8 mouse cellular contexts compared by ENCODE assay signal in the genomic region with DNA sequence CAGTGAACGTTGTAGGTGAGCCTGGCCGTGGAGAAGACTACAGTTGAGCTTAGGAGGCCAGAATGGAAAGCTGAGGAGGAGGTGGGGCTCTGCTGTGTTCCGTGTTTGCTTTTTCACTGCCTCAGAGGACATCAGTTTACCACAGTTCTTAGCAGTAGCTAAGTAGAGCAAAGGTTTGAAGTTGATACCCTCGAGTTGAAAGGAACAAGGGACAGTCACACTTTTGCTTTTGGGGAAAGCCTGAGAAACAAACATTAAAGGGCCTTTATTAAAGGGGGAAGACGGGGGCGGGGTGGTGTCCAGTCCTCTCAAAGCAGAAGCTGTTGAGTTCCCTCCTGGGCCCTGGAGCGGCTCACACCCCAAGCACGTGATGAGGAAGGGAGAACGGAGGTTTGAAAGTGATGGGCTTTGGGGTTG. TPM values are rescaled to one million over a fixed set of nuclear protein-coding genes. Genes with fewer than 3 reads are reported as not detected.
DNase-seq lines count a peak whose midpoint lies in the region; ATAC-seq and TF ChIP-seq lines count a peak whose summit lies in the region.

No protein-coding gene starts in this region.

- no peak overlapping the region for H3K9ac ChIP-seq in forebrain, postnatal 0 days
- peak overlapping the region; percentile 64; the same call in 1 of the 2 replicates for H3K9ac ChIP-seq in limb, embryonic 13.5 days
- peak overlapping the region; percentile 58; the same call in 1 of the 2 replicates for H3K9ac ChIP-seq in midbrain, embryonic 12.5 days (replicated peaks)

- peaks cover 59% of the 10 kb centered on the region for H3K27me3 ChIP-seq in E14TG2a.4 (ENCODE audit: insufficient read depth, low read length)
- peaks cover 25% of the 10 kb centered on the region for H3K27me3 ChIP-seq in forebrain, postnatal 0 days (ENCODE audit: insufficient read depth, low read length)
- H3K27me3 ChIP-seq in limb, embryonic 13.5 days = peaks cover 24% of the 10 kb centered on the region
- H3K27me3 ChIP-seq in midbrain, embryonic 12.5 days = peaks cover 47% of the 10 kb centered on the region

- H3K27ac ChIP-seq in forebrain, postnatal 0 days (ENCODE audit: low read depth, low read length) = no peak overlapping the region
- no peak overlapping the region for H3K27ac ChIP-seq in limb, embryonic 13.5 days
- H3K27ac ChIP-seq in midbrain, embryonic 12.5 days (replicated peaks) = no peak overlapping the region

- no peaks in the 10 kb centered on the region for H3K36me3 ChIP-seq in E14TG2a.4 (ENCODE audit: insufficient read depth, low read length)
- no peaks in the 10 kb centered on the region for H3K36me3 ChIP-seq in forebrain, postnatal 0 days (ENCODE audit: insufficient read depth)
- no peaks in the 10 kb centered on the region for H3K36me3 ChIP-seq in limb, embryonic 13.5 days
- no peaks in the 10 kb centered on the region for H3K36me3 ChIP-seq in midbrain, embryonic 12.5 days

- DNase-seq in embryo, embryonic 10.5 days (ENCODE audit: low spot score) = peak; percentile 27
- no peak for DNase-seq in embryo, embryonic 10 days (ENCODE audit: low spot score)
- DNase-seq in forebrain, postnatal 0 days = no peak
- DNase-seq in thymus, postnatal 25 days = peak; percentile 53
- DNase-seq in right cerebral cortex, adult 2 months (ENCODE audit: low spot score in 2 of 2) = no peak

- ATAC-seq in forebrain, postnatal 0 days = no peak
- ATAC-seq in limb, embryonic 13.5 days (ENCODE audit: low FRiP score, low read depth) = 0 out of 2 replicates have a peak, but pooled peaks have one; percentile 6
- ATAC-seq in midbrain, embryonic 12.5 days (ENCODE audit: low FRiP score, low read depth) = peak; percentile 43; the same call in 1 of the 2 replicates

- peak overlapping the region; percentile 77 for H3K4me3 ChIP-seq in E14TG2a.4 (replicated peaks; ENCODE audit: low read length)
- peak overlapping the region; percentile 54 for H3K4me3 ChIP-seq in forebrain, postnatal 0 days (ENCODE audit: low read depth, low read length)
- H3K4me3 ChIP-seq in limb, embryonic 13.5 days = peak overlapping the region; percentile 62
- peak overlapping the region; percentile 56 for H3K4me3 ChIP-seq in midbrain, embryonic 12.5 days

- no peak for TF ChIP-seq CTCF in E14TG2a.4 (conservative IDR thresholded peaks at IDR 0.05; ENCODE audit: low read length)
- no peak for TF ChIP-seq CTCF in forebrain, postnatal 0 days (IDR thresholded peaks at IDR 0.05; ENCODE audit: low read depth)

- 2% methylated on average over 9 of the region's 9 CpGs for WGBS in forebrain, postnatal 0 days
- 6% methylated on average over 9 of the region's 9 CpGs for WGBS in limb, embryonic 13.5 days
- 2% methylated on average over 9 of the region's 9 CpGs for WGBS in midbrain, embryonic 12.5 days

- no peaks in the 10 kb centered on the region for H3K9me3 ChIP-seq in E14TG2a.4 (ENCODE audit: low read length)
- H3K9me3 ChIP-seq in forebrain, postnatal 0 days (ENCODE audit: low read length) = no peaks in the 10 kb centered on the region
- H3K9me3 ChIP-seq in limb, embryonic 13.5 days = no peaks in the 10 kb centered on the region
- no peaks in the 10 kb centered on the region for H3K9me3 ChIP-seq in midbrain, embryonic 12.5 days

- H3K4me1 ChIP-seq in E14TG2a.4 (replicated peaks; ENCODE audit: low read depth, low read length) = peaks cover 32% of the 10 kb centered on the region
- peaks cover 7% of the 10 kb centered on the region for H3K4me1 ChIP-seq in forebrain, postnatal 0 days (ENCODE audit: insufficient read depth)
- H3K4me1 ChIP-seq in limb, embryonic 13.5 days = peaks cover 11% of the 10 kb centered on the region
- H3K4me1 ChIP-seq in midbrain, embryonic 12.5 days = peaks cover 18% of the 10 kb centered on the region

- H3K4me2 ChIP-seq in forebrain, postnatal 0 days (ENCODE audit: low read depth) = peak overlapping the region; percentile 100
- H3K4me2 ChIP-seq in limb, embryonic 13.5 days (replicated peaks) = peak overlapping the region; percentile 100
- H3K4me2 ChIP-seq in midbrain, embryonic 12.5 days (replicated peaks) = peak overlapping the region; percentile 98

RNA-seq across cellular contexts. Expression of gene Rreb1, which starts 1.1 kb away (rescaled TPM):
- 4.9 and 11.6 TPM in 2 replicates for total RNA-seq in forebrain, postnatal 0 days (2014; rRNA removed)
- 1.0 and 1.6 TPM in 2 replicates for polyA plus RNA-seq in forebrain, postnatal 0 days (2015; fragmentation: Nextera tagmentation; extraction: Ambion mirVana)
- 10.0 and 11.4 TPM in 2 replicates for polyA plus RNA-seq in limb, embryonic 13.5 days (2015; fragmentation: Nextera tagmentation; extraction: Ambion mirVana)
- 4.6 and 5.7 TPM in 2 replicates for polyA plus RNA-seq in midbrain, embryonic 12.5 days (2016; fragmentation: Nextera tagmentation; extraction: Ambion mirVana)

Comparison
In these comparisons a context has a peak if more than half of its experiments do, and no peak if none do; other contexts are left out.
1. DNase-seq: peak in embryo, embryonic 10.5 days (single experiment) and thymus, postnatal 25 days (single experiment); none in embryo, embryonic 10 days (single experiment), forebrain, postnatal 0 days (single experiment) and right cerebral cortex, adult 2 months (0 of 2).
2. Peak in every context shown above with its lines, with median percentiles within 50 percentile points of each other: H3K4me3 ChIP-seq and H3K4me2 ChIP-seq.